Mouse (Mus musculus) forebrain, embryonic 16.5 days (tissue): Measurements from ENCODE around the gene Tmbim1. TPM values are rescaled to one million over a fixed set of nuclear protein-coding genes. Genes with fewer than 3 reads are reported as not detected.
"Not testable (repeated sequence)": the region's sequence is repeated elsewhere in the genome, so short reads cannot be mapped to it uniquely, and the experiment has no call there.

Experiments used
- ATAC-seq: fragments of 200-750 bp; cut with Nextera tagmentation; 2 replicates; pipeline ENCODE4 v1.8.0; 2017; ENCODE audit warnings: mild to moderate bottlenecking, moderate library complexity
- H3K27ac ChIP-seq: fragments of 300-500 bp; sonication (generic); 2 replicates; pipeline ENCODE4 v1.5.1; 2014; ENCODE audit warnings: low read length, control low read depth
- H3K27me3 ChIP-seq: fragments of 300-500 bp; sonication (generic); replicated peaks from 2 replicates; pipeline ENCODE4 v1.6.1; 2014; ENCODE audit warnings: low read length; ENCODE audit not compliant: control insufficient read depth, insufficient read depth
- H3K36me3 ChIP-seq: fragments of 300-500 bp; sonication (generic); 2 replicates; pipeline ENCODE4 v1.6.1; 2014; ENCODE audit not compliant: control insufficient read depth, insufficient read depth
- H3K4me1 ChIP-seq: fragments of 300-500 bp; sonication (generic); replicated peaks from 2 replicates; pipeline ENCODE4 v1.6.1; 2014; ENCODE audit warnings: low read length; ENCODE audit not compliant: control insufficient read depth, insufficient read depth
- H3K4me2 ChIP-seq: fragments of 300-500 bp; sonication (generic); 2 replicates; pipeline ENCODE4 v1.6.1; 2014; ENCODE audit warnings: mild to moderate bottlenecking, low read length, control low read depth
- H3K4me3 ChIP-seq: fragments of 300-500 bp; sonication (generic); replicated peaks from 2 replicates; pipeline ENCODE4 v1.5.1; 2014; ENCODE audit warnings: mild to moderate bottlenecking, low read length, control low read depth
- H3K9ac ChIP-seq: fragments of 300-500 bp; sonication (generic); replicated peaks from 2 replicates; pipeline ENCODE4 v1.6.1; 2014; ENCODE audit warnings: low read depth, low read length, control low read depth
- H3K9me3 ChIP-seq: fragments of 300-500 bp; sonication (generic); 2 replicates; pipeline ENCODE4 v1.6.1; 2016; ENCODE audit warnings: low read length; ENCODE audit not compliant: control insufficient read depth
- WGBS: fragments of 180-500 bp; shearing (Covaris S2); extraction: QIAGEN DNeasy Blood & Tissue Kit; methylation state at CpG from one replicate; pipeline ENCODE4 v1.1.7; 2014; 5-methylcytosine and 5-hydroxymethylcytosine counted together
- polyA plus RNA-seq: library from polyadenylated mRNA; unstranded; fragments of >200 nt; fragmentation: Nextera tagmentation; extraction: Ambion mirVana; gene quantifications from 2 replicates; pipeline ENCODE4 v1.2.1, GENCODE M21; 2015

The Tmbim1 gene
- polyA plus RNA-seq = 6.9 and 7.7 TPM in 2 replicates

- H3K9ac ChIP-seq = no peak within 1 kb of the TSS
- H3K36me3 ChIP-seq = no peaks in the 10 kb centered on the region
- H3K9me3 ChIP-seq = no peaks in the 10 kb centered on the region
- H3K27me3 ChIP-seq = peaks cover 7% of the 10 kb centered on the region; the same call in 1 of the 2 replicates
- H3K4me3 ChIP-seq = no peak within 1 kb of the TSS
- no peak for ATAC-seq
- H3K27ac ChIP-seq = no peak within 1 kb of the TSS
- WGBS = 75% methylated on average over 2 of the region's 2 CpGs
- peak within 1 kb of the TSS; percentile 72; the same call in 1 of the 2 replicates for H3K4me2 ChIP-seq
- H3K4me1 ChIP-seq = peaks cover 9% of the 10 kb centered on the region
Observed at GRCm38 (mm10) chr1:74305522-74305921, at the start of gene Tmbim1. Gene Tmbim1, minus strand, starts transcription at chr1:74305622.

- no peak overlapping the region for H3K4me3 ChIP-seq
- no peak for ATAC-seq
- 88% methylated on average over 9 of the region's 9 CpGs for whole genome bisulfite sequencing
- H3K9ac ChIP-seq = no peak overlapping the region
- H3K9me3 ChIP-seq = no peaks in the 10 kb centered on the region
- no peak overlapping the region for H3K27ac ChIP-seq
- 0 out of 2 replicates have a peak, but pooled peaks cover 6% of the 10 kb centered on the region for H3K36me3 ChIP-seq
- H3K27me3 ChIP-seq = no peaks in the 10 kb centered on the region
- H3K4me2 ChIP-seq = no peak overlapping the region
- H3K4me1 ChIP-seq = no peaks in the 10 kb centered on the region
Observed at GRCm38 (mm10) chr1:74353453-74354229, 48.2 kb upstream of the Tmbim1 start.

GRCm38 (mm10) chr1:74352532-74353096 is 47.2 kb upstream of the Tmbim1 start:
- no peak overlapping the region for H3K4me3 ChIP-seq
- no peak overlapping the region for H3K27ac ChIP-seq
- H3K4me1 ChIP-seq = no peaks in the 10 kb centered on the region
- ATAC-seq = no peak
- no peak overlapping the region for H3K4me2 ChIP-seq
- no peak overlapping the region for H3K9ac ChIP-seq
- WGBS = 75% methylated on average over 5 of the region's 5 CpGs
- H3K27me3 ChIP-seq = no peaks in the 10 kb centered on the region
- no peaks in the 10 kb centered on the region for H3K9me3 ChIP-seq
- H3K36me3 ChIP-seq = 0 out of 2 replicates have a peak, but pooled peaks cover 6% of the 10 kb centered on the region

- Histone ChIP-seq H3K9ac (no peak overlapping the region), H3K27me3 (no peaks in the 10 kb centered on the region), H3K9me3 (no peaks in the 10 kb centered on the region), H3K27ac (no peak overlapping the region), H3K36me3 (0 out of 2 replicates have a peak, but pooled peaks cover 6% of the 10 kb centered on the region), H3K4me1 (no peaks in the 10 kb centered on the region), H3K4me3 (no peak overlapping the region), H3K4me2 (no peak overlapping the region)
- WGBS = 96% methylated on average over 13 of the region's 13 CpGs
- ATAC-seq = no peak
Observed at GRCm38 (mm10) chr1:74351185-74351769, 45.9 kb upstream of the Tmbim1 start.

GRCm38 (mm10) chr1:74344163-74344916 is 38.9 kb upstream of the Tmbim1 start:
- Histone ChIP-seq H3K4me2 (no peak overlapping the region), H3K4me3 (no peak overlapping the region), H3K9me3 (no peaks in the 10 kb centered on the region), H3K27ac (no peak overlapping the region), H3K36me3 (no peaks in the 10 kb centered on the region), H3K4me1 (no peaks in the 10 kb centered on the region; the same call in 1 of the 2 replicates), H3K27me3 (no peaks in the 10 kb centered on the region), H3K9ac (no peak overlapping the region)
- WGBS = 71% methylated on average over 11 of the region's 11 CpGs
- ATAC-seq = no peak

- Histone ChIP-seq H3K4me1 (no peaks in the 10 kb centered on the region; the same call in 1 of the 2 replicates), H3K9ac (no peak overlapping the region), H3K4me3 (no peak overlapping the region), H3K36me3 (no peaks in the 10 kb centered on the region), H3K9me3 (no peaks in the 10 kb centered on the region), H3K27ac (no peak overlapping the region), H3K4me2 (no peak overlapping the region), H3K27me3 (no peaks in the 10 kb centered on the region)
- ATAC-seq = no peak
- WGBS = 50% methylated on average over 5 of the region's 5 CpGs
Observed at GRCm38 (mm10) chr1:74343161-74343560, 37.7 kb upstream of the Tmbim1 start.

- H3K4me3 ChIP-seq = no peak overlapping the region
- H3K9me3 ChIP-seq = no peaks in the 10 kb centered on the region
- WGBS = 97% methylated on average over 1 of the region's 1 CpGs
- H3K27ac ChIP-seq = no peak overlapping the region
- no peaks in the 10 kb centered on the region for H3K27me3 ChIP-seq
- no peaks in the 10 kb centered on the region for H3K36me3 ChIP-seq
- no peak overlapping the region for H3K4me2 ChIP-seq
- peaks cover 3% of the 10 kb centered on the region for H3K4me1 ChIP-seq
- ATAC-seq = no peak
- H3K9ac ChIP-seq = no peak overlapping the region
Observed at GRCm38 (mm10) chr1:74342308-74342707, 36.9 kb upstream of the Tmbim1 start.

GRCm38 (mm10) chr1:74341898-74342297 is 36.5 kb upstream of the Tmbim1 start:
- no peak overlapping the region for H3K27ac ChIP-seq
- H3K9me3 ChIP-seq = no peaks in the 10 kb centered on the region
- H3K4me2 ChIP-seq = no peak overlapping the region
- no peaks in the 10 kb centered on the region for H3K27me3 ChIP-seq
- no peaks in the 10 kb centered on the region for H3K36me3 ChIP-seq
- H3K9ac ChIP-seq = no peak overlapping the region
- no peak overlapping the region for H3K4me3 ChIP-seq
- WGBS = 89% methylated on average over 7 of the region's 7 CpGs
- no peak for ATAC-seq
- H3K4me1 ChIP-seq = peaks cover 6% of the 10 kb centered on the region

GRCm38 (mm10) chr1:74340992-74341391 is 35.6 kb upstream of the Tmbim1 start:
- H3K36me3 ChIP-seq, H3K27me3 ChIP-seq, H3K4me3 ChIP-seq, H3K27ac ChIP-seq, H3K9ac ChIP-seq, H3K4me2 ChIP-seq, ATAC-seq, H3K4me1 ChIP-seq, H3K9me3 ChIP-seq: not testable (repeated sequence)
- WGBS = 92% methylated on average over 4 of the region's 4 CpGs
